Mouse (Mus musculus) stomach, embryonic 14.5 days (tissue): ENCODE results near the gene Fscn1. TPM values are rescaled to one million over a fixed set of nuclear protein-coding genes. Genes with fewer than 3 reads are reported as not detected.

Experiments
- ATAC-seq: fragments of 200-750 bp; cut with Nextera tagmentation; 2 replicates; pipeline ENCODE4 v1.8.0; 2017; ENCODE audit warnings: low read depth, moderate TSS enrichment; ENCODE audit not compliant: insufficient number of reproducible peaks, insufficient read depth, low FRiP score
- H3K27ac ChIP-seq: fragments of 300-500 bp; sonication (generic); 2 replicates; pipeline ENCODE4 v1.5.1; 2014; ENCODE audit warnings: mild to moderate bottlenecking, low read length, moderate library complexity, mixed read lengths
- H3K27me3 ChIP-seq: fragments of 300-500 bp; sonication (generic); 2 replicates; pipeline ENCODE4 v1.6.1; 2014; ENCODE audit warnings: low read length, control low read depth, mixed read lengths; ENCODE audit not compliant: control insufficient read depth, insufficient read depth
- H3K36me3 ChIP-seq: fragments of 300-500 bp; sonication (generic); 2 replicates; pipeline ENCODE4 v1.6.1; 2014; ENCODE audit warnings: mild to moderate bottlenecking, control low read depth, low read length, moderate library complexity, mixed read lengths; ENCODE audit not compliant: control insufficient read depth, insufficient read depth
- H3K4me1 ChIP-seq: fragments of 300-500 bp; sonication (generic); 2 replicates; pipeline ENCODE4 v1.6.1; 2014; ENCODE audit warnings: low read length, control low read depth, mixed read lengths; ENCODE audit not compliant: control insufficient read depth, insufficient read depth
- H3K4me2 ChIP-seq: fragments of 300-500 bp; sonication (generic); replicated peaks from 2 replicates; pipeline ENCODE4 v1.6.1; 2014; ENCODE audit warnings: low read depth, low read length, control low read depth
- H3K4me3 ChIP-seq: fragments of 300-500 bp; sonication (generic); 2 replicates; pipeline ENCODE4 v1.5.1; 2014; ENCODE audit warnings: low read depth, low read length, control low read depth
- H3K9ac ChIP-seq: fragments of 300-500 bp; sonication (generic); replicated peaks from 2 replicates; pipeline ENCODE4 v1.6.1; 2014; ENCODE audit warnings: low read depth, mild to moderate bottlenecking, control low read depth, low read length, moderate library complexity, mixed read lengths
- H3K9me3 ChIP-seq: fragments of 300-500 bp; sonication (generic); 2 replicates; pipeline ENCODE4 v1.6.1; 2016; ENCODE audit warnings: low read depth, low read length, control low read depth; ENCODE audit not compliant: control insufficient read depth
- WGBS: fragments of 180-500 bp; shearing (Covaris S2); extraction: QIAGEN DNeasy Blood & Tissue Kit; methylation state at CpG from one replicate; pipeline ENCODE4 v1.1.7; 2014; 5-methylcytosine and 5-hydroxymethylcytosine counted together
- polyA plus RNA-seq: library from polyadenylated mRNA; unstranded; fragments of >200 nt; fragmentation: Nextera tagmentation; extraction: Ambion mirVana; gene quantifications from 2 replicates; pipeline ENCODE4 v1.2.1, GENCODE M21; 2014

The Fscn1 gene
- polyA plus RNA-seq, 1 experiment from 2014 or later: 251 TPM

GRCm38 (mm10) chr5:142921074-142921459 lies 39.1 kb upstream of the Fscn1 start:
- 61% methylated on average over 6 of the region's 6 CpGs for WGBS
- Histone ChIP-seq H3K9ac (no peak overlapping the region), H3K4me1 (peaks cover 14% of the 10 kb centered on the region; the same call in 1 of the 2 replicates), H3K27me3 (no peaks in the 10 kb centered on the region), H3K36me3 (no peaks in the 10 kb centered on the region), H3K4me2 (no peak overlapping the region), H3K9me3 (no peaks in the 10 kb centered on the region), H3K27ac (peak overlapping the region; percentile 46), H3K4me3 (no peak overlapping the region)
- ATAC-seq: no peak

- Histone ChIP-seq H3K36me3 (no peaks in the 10 kb centered on the region), H3K4me3 (no peak overlapping the region), H3K27ac (no peak overlapping the region), H3K27me3 (no peaks in the 10 kb centered on the region), H3K9me3 (no peaks in the 10 kb centered on the region), H3K9ac (no peak overlapping the region), H3K4me2 (no peak overlapping the region), H3K4me1 (peaks cover 20% of the 10 kb centered on the region)
- ATAC-seq: no peak
- WGBS: 88% methylated on average over 5 of the region's 5 CpGs
Measured at GRCm38 (mm10) chr5:142922251-142922650, 37.9 kb upstream of the Fscn1 start.

GRCm38 (mm10) chr5:142923781-142924180 lies 36.4 kb upstream of the Fscn1 start:
- ATAC-seq: no peak
- H3K4me2 ChIP-seq: no peak overlapping the region
- H3K9ac ChIP-seq: no peak overlapping the region
- peaks cover 22% of the 10 kb centered on the region for H3K4me1 ChIP-seq
- no peaks in the 10 kb centered on the region for H3K36me3 ChIP-seq
- H3K4me3 ChIP-seq: no peak overlapping the region
- no peaks in the 10 kb centered on the region for H3K9me3 ChIP-seq
- H3K27ac ChIP-seq: no peak overlapping the region
- WGBS: 79% methylated on average over 3 of the region's 3 CpGs
- no peaks in the 10 kb centered on the region for H3K27me3 ChIP-seq

GRCm38 (mm10) chr5:142924336-142924959 lies 35.7 kb upstream of the Fscn1 start:
- Histone ChIP-seq H3K27ac (no peak overlapping the region), H3K36me3 (no peaks in the 10 kb centered on the region), H3K9me3 (no peaks in the 10 kb centered on the region), H3K4me1 (peaks cover 23% of the 10 kb centered on the region), H3K4me2 (no peak overlapping the region), H3K9ac (no peak overlapping the region), H3K27me3 (no peaks in the 10 kb centered on the region), H3K4me3 (no peak overlapping the region)
- 73% methylated on average over 12 of the region's 12 CpGs for WGBS
- no peak for ATAC-seq

- Histone ChIP-seq H3K9me3 (no peaks in the 10 kb centered on the region), H3K4me1 (peaks cover 15% of the 10 kb centered on the region), H3K9ac (no peak overlapping the region), H3K36me3 (no peaks in the 10 kb centered on the region), H3K27ac (peak overlapping the region; percentile 77), H3K4me3 (no peak overlapping the region), H3K27me3 (no peaks in the 10 kb centered on the region), H3K4me2 (peak overlapping the region; percentile 8; the same call in 1 of the 2 replicates)
- 7% methylated on average over 13 of the region's 13 CpGs for WGBS
- ATAC-seq: peak; percentile 85
Measured at GRCm38 (mm10) chr5:142926204-142926939, 33.8 kb upstream of the Fscn1 start.

GRCm38 (mm10) chr5:142926940-142927228 lies 33.3 kb upstream of the Fscn1 start:
- Histone ChIP-seq H3K9ac (no peak overlapping the region), H3K36me3 (no peaks in the 10 kb centered on the region), H3K4me3 (no peak overlapping the region), H3K27ac (peak overlapping the region; percentile 77), H3K9me3 (no peaks in the 10 kb centered on the region), H3K4me1 (peaks cover 15% of the 10 kb centered on the region), H3K4me2 (0 out of 2 replicates have a peak overlapping the region, but pooled peaks have one; percentile 8), H3K27me3 (no peaks in the 10 kb centered on the region)
- 31% methylated on average over 3 of the region's 3 CpGs for WGBS
- ATAC-seq: no peak

GRCm38 (mm10) chr5:142927341-142927930 lies 32.7 kb upstream of the Fscn1 start:
- no peaks in the 10 kb centered on the region for H3K27me3 ChIP-seq
- ATAC-seq: no peak
- 88% methylated on average over 12 of the region's 12 CpGs for WGBS
- no peaks in the 10 kb centered on the region for H3K36me3 ChIP-seq
- H3K9ac ChIP-seq: no peak overlapping the region
- no peak overlapping the region for H3K4me2 ChIP-seq
- H3K4me3 ChIP-seq: no peak overlapping the region
- peak overlapping the region; percentile 77; the same call in 1 of the 2 replicates for H3K27ac ChIP-seq
- H3K9me3 ChIP-seq: no peaks in the 10 kb centered on the region
- H3K4me1 ChIP-seq: peaks cover 15% of the 10 kb centered on the region

GRCm38 (mm10) chr5:142928749-142929399 lies 31.3 kb upstream of the Fscn1 start:
- peak overlapping the region; percentile 52 for H3K4me2 ChIP-seq
- peak overlapping the region; percentile 37 for H3K4me3 ChIP-seq
- H3K9me3 ChIP-seq: no peaks in the 10 kb centered on the region
- peak overlapping the region; percentile 92 for H3K27ac ChIP-seq
- no peaks in the 10 kb centered on the region for H3K27me3 ChIP-seq
- H3K4me1 ChIP-seq: peaks cover 15% of the 10 kb centered on the region
- no peaks in the 10 kb centered on the region for H3K36me3 ChIP-seq
- 5% methylated on average over 35 of the region's 35 CpGs for WGBS
- ATAC-seq: peak; percentile 15; the same call in 1 of the 2 replicates
- peak overlapping the region; percentile 56 for H3K9ac ChIP-seq
